Mouse (Mus musculus): Measurements from ENCODE around the gene Tex21. TPM values are rescaled to one million over a fixed set of nuclear protein-coding genes. Genes with fewer than 3 reads are reported as not detected.

Tex21 gene
- polyA plus RNA-seq, 1 experiment from 2014 or later = not detected

Other genes with a start within 250 kb of the Tex21 start
- gene Esr2, start 69.5 kb downstream of the Tex21 start, polyA plus RNA-seq (2016; fragmentation: Nextera tagmentation; extraction: Ambion mirVana) = 0.07 and 0.24 TPM in 2 replicates
- gene Mthfd1, start 8.6 kb upstream of the Tex21 start, polyA plus RNA-seq (2016; fragmentation: Nextera tagmentation; extraction: Ambion mirVana) = 62.5 and 85.6 TPM in 2 replicates
- gene Akap5, start 78.1 kb upstream of the Tex21 start, polyA plus RNA-seq (2016; fragmentation: Nextera tagmentation; extraction: Ambion mirVana) = 3.7 and 4.0 TPM in 2 replicates
- gene Zbtb25, start 122.9 kb upstream of the Tex21 start, polyA plus RNA-seq (2016; fragmentation: Nextera tagmentation; extraction: Ambion mirVana) = 16.5 and 17.9 TPM in 2 replicates
- 5.6 and 7.9 TPM in 2 replicates for gene Zbtb1, start 123.5 kb upstream of the Tex21 start, polyA plus RNA-seq (2016; fragmentation: Nextera tagmentation; extraction: Ambion mirVana)
- gene Hspa2, start 157.4 kb upstream of the Tex21 start, polyA plus RNA-seq (2016; fragmentation: Nextera tagmentation; extraction: Ambion mirVana) = 9.5 and 9.8 TPM in 2 replicates
- 1.1 and 1.5 TPM in 2 replicates for gene Ppp1r36, start 170.8 kb upstream of the Tex21 start, polyA plus RNA-seq (2016; fragmentation: Nextera tagmentation; extraction: Ambion mirVana)

Measured in hindbrain, embryonic 10.5 days (tissue).